In genomic region chr2:74696442-74697335, GRCm38 (mm10) we compare ENCODE assay signal across 17 mouse cellular contexts. TPM values are rescaled to one million over a fixed set of nuclear protein-coding genes. Genes with fewer than 3 reads are reported as not detected.
DNase-seq lines count a peak whose midpoint lies in the region; ATAC-seq and TF ChIP-seq lines count a peak whose summit lies in the region.
"Had no signal": no experiment of that assay in that cellular context is flagged by ENCODE, and none has a peak within 500 bp of the region (broad histone marks: within the 10 kb centered on the region; RNA-seq: fewer than 3 reads in every experiment).

No protein-coding gene starts in this region.

- no peaks in the 10 kb centered on the region for H3K9me3 ChIP-seq in forebrain, embryonic 10.5 days
- H3K9me3 ChIP-seq in forebrain, embryonic 16.5 days (ENCODE audit: control insufficient read depth, low read length) = no peaks in the 10 kb centered on the region
- no peaks in the 10 kb centered on the region for H3K9me3 ChIP-seq in limb, embryonic 11.5 days (ENCODE audit: control insufficient read depth, low read length)
- no peaks in the 10 kb centered on the region for H3K9me3 ChIP-seq in stomach, postnatal 0 days (ENCODE audit: control insufficient read depth, low read length)
- H3K9me3 ChIP-seq: heart, embryonic 12.5 days had no signal

- H3K27ac ChIP-seq in forebrain, embryonic 10.5 days = no peak overlapping the region
- no peak overlapping the region for H3K27ac ChIP-seq in forebrain, embryonic 16.5 days (ENCODE audit: low read length)
- H3K27ac ChIP-seq in testis, adult 2 months (ENCODE audit: control insufficient read depth, insufficient read depth, low read depth, low read length) = peak overlapping the region; percentile 73
- peak overlapping the region; percentile 98 for H3K27ac ChIP-seq in limb, embryonic 11.5 days (replicated peaks; ENCODE audit: low read depth, low read length)
- H3K27ac ChIP-seq in stomach, postnatal 0 days (replicated peaks) = no peak overlapping the region

- no peak overlapping the region for H3K4me2 ChIP-seq in forebrain, embryonic 16.5 days (ENCODE audit: low read length)
- H3K4me2 ChIP-seq in limb, embryonic 11.5 days (ENCODE audit: low read depth, severe bottlenecking) = peak overlapping the region; percentile 93
- H3K4me2 ChIP-seq in stomach, postnatal 0 days (replicated peaks; ENCODE audit: low read depth) = no peak overlapping the region

- no peak for ATAC-seq in forebrain, embryonic 16.5 days
- ATAC-seq in limb, embryonic 11.5 days (ENCODE audit: insufficient number of reproducible peaks, low FRiP score, low TSS enrichment, low read depth) = peak; percentile 9; the same call in 1 of the 2 replicates
- ATAC-seq in stomach, postnatal 0 days (ENCODE audit: low FRiP score, low TSS enrichment) = peak; percentile 13; the same call in 1 of the 2 replicates

- peak; percentile 53 for DNase-seq in forebrain, embryonic 10.5 days (ENCODE audit: extremely low spot score, low spot score)
- no peak for DNase-seq in testis, postnatal 14 days (ENCODE audit: low spot score)
- peak; percentile 80 for DNase-seq in limb, embryonic 11.5 days (ENCODE audit: low spot score)
- DNase-seq in stomach, postnatal 0 days (ENCODE audit: low spot score) = no peak
- DNase-seq in layer of hippocampus, postnatal 14 days (ENCODE audit: low spot score in 2 of 2) = no peak
- no peak for DNase-seq in spleen, adult 18-20 months
- DNase-seq: adrenal gland, postnatal 25 days; liver, postnatal 0 days; retina, postnatal 1 day; thymus, postnatal 25 days had no signal

- no peaks in the 10 kb centered on the region for H3K36me3 ChIP-seq in forebrain, embryonic 10.5 days (replicated peaks)
- no peaks in the 10 kb centered on the region for H3K36me3 ChIP-seq in forebrain, embryonic 16.5 days (ENCODE audit: control insufficient read depth, insufficient read depth)
- H3K36me3 ChIP-seq in testis, adult 2 months (ENCODE audit: control insufficient read depth, insufficient read depth, low read length) = no peaks in the 10 kb centered on the region
- H3K36me3 ChIP-seq in limb, embryonic 11.5 days (ENCODE audit: control insufficient read depth, insufficient read depth, low read length) = no peaks in the 10 kb centered on the region
- H3K36me3 ChIP-seq in stomach, postnatal 0 days (ENCODE audit: control insufficient read depth, insufficient read depth, low read length) = no peaks in the 10 kb centered on the region
- H3K36me3 ChIP-seq: heart, embryonic 12.5 days had no signal

- WGBS in forebrain, embryonic 10.5 days = under 1% methylated on average over 34 of the region's 34 CpGs
- under 1% methylated on average over 34 of the region's 34 CpGs for WGBS in forebrain, embryonic 16.5 days
- 2% methylated on average over 34 of the region's 34 CpGs for WGBS in limb, embryonic 11.5 days
- 4% methylated on average over 34 of the region's 34 CpGs for WGBS in stomach, postnatal 0 days

- no peak overlapping the region for H3K4me3 ChIP-seq in forebrain, embryonic 10.5 days
- no peak overlapping the region for H3K4me3 ChIP-seq in forebrain, embryonic 16.5 days (replicated peaks; ENCODE audit: low read length)
- no peak overlapping the region for H3K4me3 ChIP-seq in testis, adult 2 months (ENCODE audit: control insufficient read depth, low read depth, low read length)
- H3K4me3 ChIP-seq in limb, embryonic 11.5 days (ENCODE audit: low read depth, low read length) = peak overlapping the region; percentile 71
- no peak overlapping the region for H3K4me3 ChIP-seq in stomach, postnatal 0 days (ENCODE audit: low read depth, low read length)

- no peak for TF ChIP-seq POLR2A in testis, adult 2 months (IDR thresholded peaks at IDR 0.05; ENCODE audit: control insufficient read depth, low read depth, low read length)

- peaks cover 100% of the 10 kb centered on the region for H3K27me3 ChIP-seq in forebrain, embryonic 10.5 days (ENCODE audit: poor library complexity, severe bottlenecking)
- peaks cover 95% of the 10 kb centered on the region for H3K27me3 ChIP-seq in forebrain, embryonic 16.5 days (replicated peaks; ENCODE audit: control insufficient read depth, insufficient read depth, low read length)
- peaks cover 9% of the 10 kb centered on the region for H3K27me3 ChIP-seq in testis, adult 2 months (ENCODE audit: control insufficient read depth, insufficient read depth, low read length)
- no peaks in the 10 kb centered on the region; the same call in 1 of the 2 replicates for H3K27me3 ChIP-seq in limb, embryonic 11.5 days (ENCODE audit: control insufficient read depth, insufficient read depth, low read length)
- peaks cover 42% of the 10 kb centered on the region for H3K27me3 ChIP-seq in stomach, postnatal 0 days (ENCODE audit: control insufficient read depth, insufficient read depth, low read length)

- no peak overlapping the region for H3K9ac ChIP-seq in forebrain, embryonic 16.5 days (replicated peaks; ENCODE audit: low read depth, low read length)
- H3K9ac ChIP-seq in limb, embryonic 11.5 days (ENCODE audit: low read length) = peak overlapping the region; percentile 97
- no peak overlapping the region for H3K9ac ChIP-seq in stomach, postnatal 0 days (ENCODE audit: low read length)
- H3K9ac ChIP-seq: heart, embryonic 12.5 days; liver, postnatal 0 days had no signal

- peaks cover 14% of the 10 kb centered on the region for H3K4me1 ChIP-seq in forebrain, embryonic 10.5 days
- H3K4me1 ChIP-seq in forebrain, embryonic 16.5 days (replicated peaks; ENCODE audit: control insufficient read depth, insufficient read depth, low read length) = peaks cover 11% of the 10 kb centered on the region
- peaks cover 16% of the 10 kb centered on the region for H3K4me1 ChIP-seq in testis, adult 2 months (ENCODE audit: control insufficient read depth, insufficient read depth, low read length)
- peaks cover 45% of the 10 kb centered on the region for H3K4me1 ChIP-seq in limb, embryonic 11.5 days (ENCODE audit: control insufficient read depth, insufficient read depth, low read length)
- H3K4me1 ChIP-seq in stomach, postnatal 0 days (replicated peaks; ENCODE audit: control insufficient read depth, insufficient read depth) = no peaks in the 10 kb centered on the region

- no peak for TF ChIP-seq EP300 in stomach, postnatal 0 days (optimal IDR thresholded peaks at IDR 0.05)

- no peak for TF ChIP-seq CTCF in testis, adult 2 months (IDR thresholded peaks at IDR 0.05; ENCODE audit: control insufficient read depth, insufficient read depth, insufficient replicate concordance, low read depth, low read length)
- TF ChIP-seq CTCF in stomach, postnatal 0 days (IDR thresholded peaks at IDR 0.05; ENCODE audit: low read depth) = no peak

RNA-seq across cellular contexts. Expression of gene Hoxd9, which starts 0.8 kb away (rescaled TPM):
- polyA plus RNA-seq in forebrain, embryonic 10.5 days (2016; fragmentation: Nextera tagmentation; extraction: Ambion mirVana) = not detected in 2 replicates
- not detected in 2 replicates for polyA plus RNA-seq in forebrain, embryonic 16.5 days (2015; fragmentation: Nextera tagmentation; extraction: Ambion mirVana)
- polyA plus RNA-seq in testis, adult 2 months (2012; rRNA removed) = 1.8 and 2.0 TPM in 2 replicates
- polyA plus RNA-seq in limb, embryonic 11.5 days (2014; fragmentation: Nextera tagmentation; extraction: Ambion mirVana) = 17.1 and 24.1 TPM in 2 replicates
- polyA plus RNA-seq in stomach, postnatal 0 days (2015; fragmentation: Nextera tagmentation; extraction: Ambion mirVana) = 0.31 and 0.34 TPM in 2 replicates
- not detected for total RNA-seq in layer of hippocampus, postnatal 14 days (2021)
- total RNA-seq: common myeloid progenitor, adult 5-6 weeks; hematopoietic stem cell, adult 5-6 weeks; left cerebral cortex, postnatal 10 days had no signal
- polyA plus RNA-seq: liver, postnatal 0 days had no signal

RNA-seq across cellular contexts. Expression of gene Hoxd10, which starts 5.0 kb away (rescaled TPM):
- not detected in 2 replicates for polyA plus RNA-seq in forebrain, embryonic 10.5 days (2016; fragmentation: Nextera tagmentation; extraction: Ambion mirVana)
- polyA plus RNA-seq in forebrain, embryonic 16.5 days (2015; fragmentation: Nextera tagmentation; extraction: Ambion mirVana) = not detected in 2 replicates
- 0.73 and 0.81 TPM in 2 replicates for polyA plus RNA-seq in testis, adult 2 months (2012; rRNA removed)
- 52.0 and 55.0 TPM in 2 replicates for polyA plus RNA-seq in limb, embryonic 11.5 days (2014; fragmentation: Nextera tagmentation; extraction: Ambion mirVana)
- 0.10 TPM in 1 of 2 replicates, not detected in the other for polyA plus RNA-seq in stomach, postnatal 0 days (2015; fragmentation: Nextera tagmentation; extraction: Ambion mirVana)
- total RNA-seq in layer of hippocampus, postnatal 14 days (2021) = not detected
- total RNA-seq: adrenal gland, postnatal 25 days; common myeloid progenitor, adult 5-6 weeks; hematopoietic stem cell, adult 5-6 weeks; left cerebral cortex, postnatal 10 days had no signal
- polyA plus RNA-seq: heart, embryonic 12.5 days; large intestine, adult 2 months; liver, postnatal 0 days had no signal

RNA-seq across cellular contexts. Expression of gene Hoxd8, which starts 7.7 kb away (rescaled TPM):
- not detected in 2 replicates for polyA plus RNA-seq in forebrain, embryonic 10.5 days (2016; fragmentation: Nextera tagmentation; extraction: Ambion mirVana)
- not detected in 2 replicates for polyA plus RNA-seq in forebrain, embryonic 16.5 days (2015; fragmentation: Nextera tagmentation; extraction: Ambion mirVana)
- polyA plus RNA-seq in testis, adult 2 months (2012; rRNA removed) = 23.1 and 23.6 TPM in 2 replicates
- 11.6 and 13.1 TPM in 2 replicates for polyA plus RNA-seq in limb, embryonic 11.5 days (2014; fragmentation: Nextera tagmentation; extraction: Ambion mirVana)
- 1.3 TPM in 2 replicates for polyA plus RNA-seq in stomach, postnatal 0 days (2015; fragmentation: Nextera tagmentation; extraction: Ambion mirVana)
- not detected for total RNA-seq in layer of hippocampus, postnatal 14 days (2021)
- total RNA-seq: common myeloid progenitor, adult 5-6 weeks; hematopoietic stem cell, adult 5-6 weeks; left cerebral cortex, postnatal 10 days had no signal
- polyA plus RNA-seq: liver, postnatal 0 days had no signal

RNA-seq across cellular contexts. Expression of gene Hoxd3, which starts 15.0 kb away (rescaled TPM):
- 0.10 TPM in 1 of 2 replicates, not detected in the other for polyA plus RNA-seq in forebrain, embryonic 10.5 days (2016; fragmentation: Nextera tagmentation; extraction: Ambion mirVana)
- not detected in 2 replicates for polyA plus RNA-seq in forebrain, embryonic 16.5 days (2015; fragmentation: Nextera tagmentation; extraction: Ambion mirVana)
- 0.48 and 1.4 TPM in 2 replicates for polyA plus RNA-seq in testis, adult 2 months (2012; rRNA removed)
- 1.2 and 1.4 TPM in 2 replicates for polyA plus RNA-seq in limb, embryonic 11.5 days (2014; fragmentation: Nextera tagmentation; extraction: Ambion mirVana)
- 1.3 and 1.5 TPM in 2 replicates for polyA plus RNA-seq in stomach, postnatal 0 days (2015; fragmentation: Nextera tagmentation; extraction: Ambion mirVana)
- not detected for total RNA-seq in layer of hippocampus, postnatal 14 days (2021)
- total RNA-seq: common myeloid progenitor, adult 5-6 weeks; hematopoietic stem cell, adult 5-6 weeks; left cerebral cortex, postnatal 10 days had no signal
- polyA plus RNA-seq: liver, postnatal 0 days had no signal

RNA-seq across cellular contexts. Expression of gene Hoxd4, which starts 15.0 kb away (rescaled TPM):
- polyA plus RNA-seq in forebrain, embryonic 10.5 days (2016; fragmentation: Nextera tagmentation; extraction: Ambion mirVana) = not detected in 2 replicates
- polyA plus RNA-seq in forebrain, embryonic 16.5 days (2015; fragmentation: Nextera tagmentation; extraction: Ambion mirVana) = not detected in 2 replicates
- 3.3 and 5.3 TPM in 2 replicates for polyA plus RNA-seq in testis, adult 2 months (2012; rRNA removed)
- 0.84 and 1.9 TPM in 2 replicates for polyA plus RNA-seq in limb, embryonic 11.5 days (2014; fragmentation: Nextera tagmentation; extraction: Ambion mirVana)
- 0.08 and 0.19 TPM in 2 replicates for polyA plus RNA-seq in stomach, postnatal 0 days (2015; fragmentation: Nextera tagmentation; extraction: Ambion mirVana)
- total RNA-seq in layer of hippocampus, postnatal 14 days (2021) = not detected
- total RNA-seq: common myeloid progenitor, adult 5-6 weeks; hematopoietic stem cell, adult 5-6 weeks; left cerebral cortex, postnatal 10 days had no signal
- polyA plus RNA-seq: liver, postnatal 0 days had no signal

Comparison
In these comparisons a context has a peak if more than half of its experiments do, and no peak if none do; other contexts are left out.
1. DNase-seq: peak in forebrain, embryonic 10.5 days (single experiment) and limb, embryonic 11.5 days (single experiment); none in testis, postnatal 14 days (single experiment), stomach, postnatal 0 days (single experiment), layer of hippocampus, postnatal 14 days (0 of 2) and spleen, adult 18-20 months (0 of 2).
2. H3K27ac ChIP-seq: peak in testis, adult 2 months (single experiment) and limb, embryonic 11.5 days (single experiment); none in forebrain, embryonic 10.5 days (single experiment), forebrain, embryonic 16.5 days (single experiment) and stomach, postnatal 0 days (single experiment).
3. RNA of gene Hoxd10, which starts 5.0 kb away (polyA plus RNA-seq): 52.0 to 55.0 TPM in limb, embryonic 11.5 days; 0.73 to 0.81 TPM in testis, adult 2 months, 0.10 TPM in stomach, postnatal 0 days, not detected in forebrain, embryonic 10.5 days and not detected in forebrain, embryonic 16.5 days; every median in the first group is over 10 times any median in the second.